Mouse (Mus musculus): ENCODE data around the gene Gm12695.

DNA sequence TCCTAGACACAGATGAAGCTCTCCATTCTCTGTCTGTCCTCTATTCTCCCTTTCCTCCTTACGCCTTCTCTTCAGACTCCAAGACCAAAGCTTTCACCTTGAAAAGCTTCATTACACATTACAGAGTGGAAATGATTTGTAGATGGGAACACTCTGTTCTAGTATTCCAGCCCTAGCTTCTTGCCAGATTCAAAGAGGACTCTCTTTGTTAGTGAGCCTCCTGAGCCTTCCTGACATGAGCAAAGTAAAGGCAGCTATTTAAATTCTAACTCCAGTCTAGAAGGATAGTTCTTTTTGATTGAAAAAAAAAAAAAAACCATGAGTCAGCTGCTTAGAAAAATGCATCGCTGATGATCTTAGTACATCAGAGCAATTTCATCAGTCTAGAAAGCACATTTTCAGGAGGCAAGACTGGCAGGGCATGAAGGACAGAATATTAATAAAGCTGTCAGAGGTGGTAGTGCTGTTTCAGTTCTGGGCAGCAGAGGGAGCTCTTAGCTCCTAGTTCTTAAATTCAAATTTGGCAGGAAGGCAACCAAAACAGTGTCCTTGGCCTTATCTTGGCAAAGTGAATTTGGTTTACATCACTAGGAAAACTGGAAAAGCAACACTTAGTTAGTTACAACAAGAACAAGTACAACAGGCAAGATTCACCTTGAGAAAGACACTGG lies 79.6 kb downstream of the Gm12695 start:
- no peak for TF ChIP-seq POLR2A (IDR thresholded peaks at IDR 0.05; ENCODE audit: control insufficient read depth, extremely low read depth, insufficient read depth, low read length, poor library complexity)
- no peak for TF ChIP-seq CTCF (IDR thresholded peaks at IDR 0.05; ENCODE audit: borderline replicate concordance, control insufficient read depth, extremely low read depth, insufficient read depth, low read length, poor library complexity)
